Mouse (Mus musculus): ENCODE data around the gene Dcun1d3. TPM values are rescaled to one million over a fixed set of nuclear protein-coding genes. Genes with fewer than 3 reads are reported as not detected.

Gene Dcun1d3
- total and polyA plus RNA-seq, 3 experiments, result 3.2 to 5.2 (median 4.2) TPM

GRCm38 (mm10) chr7:119847396-119847795 lies 48.7 kb downstream of the Dcun1d3 start:
- H3K27ac ChIP-seq (ENCODE audit: insufficient read depth, low read depth), result no peak overlapping the region
- TF ChIP-seq ELF1 (IDR thresholded peaks at IDR 0.05; ENCODE audit: low read depth, low read length), result no peak
- no peak for TF ChIP-seq KAT2A (IDR thresholded peaks at IDR 0.05; ENCODE audit: insufficient replicate concordance, low read length)
- no peak for TF ChIP-seq TCF12 (IDR thresholded peaks at IDR 0.05; ENCODE audit: low read depth, low read length)
- TF ChIP-seq SIN3A (IDR thresholded peaks at IDR 0.05; ENCODE audit: low read length), result no peak
- TF ChIP-seq ZC3H11A (IDR thresholded peaks at IDR 0.05; ENCODE audit: low read depth, low read length), result no peak
- no peak for TF ChIP-seq MXI1 (IDR thresholded peaks at IDR 0.05; ENCODE audit: low read depth, low read length)
- no peak for TF ChIP-seq PAX5 (IDR thresholded peaks at IDR 0.05; ENCODE audit: low read length)
- TF ChIP-seq USF2 (conservative IDR thresholded peaks at IDR 0.05; ENCODE audit: low read depth, low read length), result no peak
- TF ChIP-seq ETS1 (conservative IDR thresholded peaks at IDR 0.05; ENCODE audit: low read depth, low read length), result no peak
- TF ChIP-seq ZNF384 (IDR thresholded peaks at IDR 0.05; ENCODE audit: low read depth, low read length), result no peak
- no peaks in the 10 kb centered on the region for H3K79me2 ChIP-seq (replicated peaks; ENCODE audit: control insufficient read depth, extremely low read depth, insufficient read depth, poor library complexity, severe bottlenecking)
- H3K9ac ChIP-seq (ENCODE audit: insufficient read depth, low read depth), result no peak overlapping the region
- H3K36me3 ChIP-seq (replicated peaks in 1 of 2; ENCODE audit: control insufficient read depth in 1 of 2, insufficient read depth in 1 of 2, low read length in 1 of 2), result peaks cover 12 to 68% of the 10 kb centered on the region in 2 experiments
- H3K4me1 ChIP-seq (ENCODE audit: control insufficient read depth in 1 of 2, insufficient read depth in 2 of 2), result no peaks in the 10 kb centered on the region
- no peaks in the 10 kb centered on the region for H3K27me3 ChIP-seq (replicated peaks)
- no peaks in the 10 kb centered on the region for H3K9me3 ChIP-seq (replicated peaks; ENCODE audit: low read length)
- H3K4me3 ChIP-seq (replicated peaks in 1 of 3; ENCODE audit: low read depth in 2 of 3, low read length in 2 of 3, poor library complexity in 1 of 3), result no peak overlapping the region
- no peak overlapping the region for H3K4me2 ChIP-seq (ENCODE audit: insufficient read depth, low read depth, poor library complexity, severe bottlenecking)
- in situ Hi-C loops (cut with MboI; ENCODE audit: low pct_ligation_motif_present, low pct_unique_long_range_greater_than_20kb, low sequenced_read_pairs) (no loop called here), dilution Hi-C loops (cut with MboI; ENCODE audit: extremely low pct_ligation_motif_present, extremely low pct_unique_long_range_greater_than_20kb, low sequenced_read_pairs) (no loop called here)
- DNase-seq (ENCODE audit: extremely low read depth), result no peak

GRCm38 (mm10) chr7:119845541-119845940 lies 50.6 kb downstream of the Dcun1d3 start:
- Histone ChIP-seq H3K79me2 (replicated peaks; ENCODE audit: control insufficient read depth, extremely low read depth, insufficient read depth, poor library complexity, severe bottlenecking) (no peaks in the 10 kb centered on the region), H3K4me3 (replicated peaks in 1 of 3; ENCODE audit: low read depth in 2 of 3, low read length in 2 of 3, poor library complexity in 1 of 3) (no peak overlapping the region), H3K36me3 (replicated peaks in 1 of 2; ENCODE audit: control insufficient read depth in 1 of 2, insufficient read depth in 1 of 2, low read length in 1 of 2) (peaks cover 12 to 63% of the 10 kb centered on the region in 2 experiments), H3K27ac (ENCODE audit: insufficient read depth, low read depth) (no peak overlapping the region), H3K4me1 (ENCODE audit: control insufficient read depth in 1 of 2, insufficient read depth in 2 of 2) (peaks cover 2 to 6% of the 10 kb centered on the region in 2 experiments; a peak in 3 of 4 replicates), H3K4me2 (ENCODE audit: insufficient read depth, low read depth, poor library complexity, severe bottlenecking) (no peak overlapping the region), H3K27me3 (replicated peaks) (no peaks in the 10 kb centered on the region), H3K9ac (ENCODE audit: insufficient read depth, low read depth) (no peak overlapping the region), H3K9me3 (replicated peaks; ENCODE audit: low read length) (no peaks in the 10 kb centered on the region)
- no peak for DNase-seq (ENCODE audit: extremely low read depth)
- no peak for TF ChIP-seq ETS1 (conservative IDR thresholded peaks at IDR 0.05; ENCODE audit: low read depth, low read length)
- TF ChIP-seq NELFE (IDR thresholded peaks at IDR 0.05; ENCODE audit: low read depth, low read length), result no peak
- no peak for TF ChIP-seq HCFC1 (IDR thresholded peaks at IDR 0.05; ENCODE audit: low read depth, low read length)
- no peak for TF ChIP-seq ZMIZ1 (IDR thresholded peaks at IDR 0.05; ENCODE audit: low read depth, low read length)
- TF ChIP-seq RCOR1 (conservative IDR thresholded peaks at IDR 0.05; ENCODE audit: low read depth, low read length), result no peak
- no peak for TF ChIP-seq UBTF (IDR thresholded peaks at IDR 0.05; ENCODE audit: low read depth, low read length)
- TF ChIP-seq KAT2A (IDR thresholded peaks at IDR 0.05; ENCODE audit: insufficient replicate concordance, low read length), result no peak
- TF ChIP-seq IRF4 (IDR thresholded peaks at IDR 0.05; ENCODE audit: low read depth, low read length), result no peak
- dilution Hi-C loops (cut with MboI; ENCODE audit: extremely low pct_ligation_motif_present, extremely low pct_unique_long_range_greater_than_20kb, low sequenced_read_pairs) (no loop called here), in situ Hi-C loops (cut with MboI; ENCODE audit: low pct_ligation_motif_present, low pct_unique_long_range_greater_than_20kb, low sequenced_read_pairs) (no loop called here)
